Mouse (Mus musculus): ENCODE results near the gene Il15ra. TPM values are rescaled to one million over a fixed set of nuclear protein-coding genes. Genes with fewer than 3 reads are reported as not detected.
"Not testable (repeated sequence)": the region's sequence is repeated elsewhere in the genome, so short reads cannot be mapped to it uniquely, and the experiment has no call there.

Il15ra gene
- polyA plus RNA-seq, 1 experiment from 2014 or later = 0.80 TPM

- H3K36me3 ChIP-seq (ENCODE audit: control insufficient read depth, insufficient read depth) = no peaks in the 10 kb centered on the region
- 93% methylated on average over 2 of the region's 2 CpGs for WGBS
- no peak overlapping the region for H3K27ac ChIP-seq (ENCODE audit: low read length)
- H3K4me2 ChIP-seq (ENCODE audit: low read length) = no peak overlapping the region
- peaks cover 6% of the 10 kb centered on the region; the same call in 1 of the 2 replicates for H3K27me3 ChIP-seq (replicated peaks; ENCODE audit: control insufficient read depth, insufficient read depth, low read length)
- no peak for ATAC-seq
- H3K4me3 ChIP-seq (replicated peaks; ENCODE audit: low read length) = no peak overlapping the region
- H3K9me3 ChIP-seq (ENCODE audit: control insufficient read depth, low read length) = no peaks in the 10 kb centered on the region
- no peak overlapping the region for H3K9ac ChIP-seq (replicated peaks; ENCODE audit: low read depth, low read length)
- no peaks in the 10 kb centered on the region for H3K4me1 ChIP-seq (replicated peaks; ENCODE audit: control insufficient read depth, insufficient read depth, low read length)
Measured at GRCm38 (mm10) chr2:11699905-11700304, 5.2 kb upstream of the Il15ra start.

- WGBS = 3% methylated on average over 28 of the region's 28 CpGs
Measured at GRCm38 (mm10) chr2:11706030-11706745, 1.1 kb downstream of the Il15ra start.

GRCm38 (mm10) chr2:11706746-11707065 lies 1.6 kb downstream of the Il15ra start:
- peak overlapping the region; percentile 99 for H3K4me2 ChIP-seq (ENCODE audit: low read length)
- peaks cover 13% of the 10 kb centered on the region; the same call in 1 of the 2 replicates for H3K27me3 ChIP-seq (replicated peaks; ENCODE audit: control insufficient read depth, insufficient read depth, low read length)
- H3K4me1 ChIP-seq (replicated peaks; ENCODE audit: control insufficient read depth, insufficient read depth, low read length) = peaks cover 18% of the 10 kb centered on the region
- H3K36me3 ChIP-seq (ENCODE audit: control insufficient read depth, insufficient read depth) = no peaks in the 10 kb centered on the region
- H3K9ac ChIP-seq (replicated peaks; ENCODE audit: low read depth, low read length) = no peak overlapping the region
- ATAC-seq = no peak
- no peak overlapping the region for H3K27ac ChIP-seq (ENCODE audit: low read length)
- H3K9me3 ChIP-seq (ENCODE audit: control insufficient read depth, low read length) = no peaks in the 10 kb centered on the region
- 33% methylated on average over 6 of the region's 6 CpGs for WGBS
- H3K4me3 ChIP-seq (replicated peaks; ENCODE audit: low read length) = peak overlapping the region; percentile 62; the same call in 1 of the 2 replicates

More at GRCm38 (mm10) chr2:11706030-11706745, 1.1 kb downstream of the Il15ra start:
- H3K4me3 ChIP-seq (replicated peaks; ENCODE audit: low read length) = peak overlapping the region; percentile 62
- peak overlapping the region; percentile 99 for H3K4me2 ChIP-seq (ENCODE audit: low read length)
- no peaks in the 10 kb centered on the region for H3K9me3 ChIP-seq (ENCODE audit: control insufficient read depth, low read length)
- peak overlapping the region; percentile 61 for H3K9ac ChIP-seq (replicated peaks; ENCODE audit: low read depth, low read length)
- ATAC-seq = peak; percentile 59
- H3K4me1 ChIP-seq (replicated peaks; ENCODE audit: control insufficient read depth, insufficient read depth, low read length) = peaks cover 18% of the 10 kb centered on the region
- no peaks in the 10 kb centered on the region for H3K36me3 ChIP-seq (ENCODE audit: control insufficient read depth, insufficient read depth)
- H3K27ac ChIP-seq (ENCODE audit: low read length) = no peak overlapping the region
- H3K27me3 ChIP-seq (replicated peaks; ENCODE audit: control insufficient read depth, insufficient read depth, low read length) = peaks cover 13% of the 10 kb centered on the region; the same call in 1 of the 2 replicates

DNA sequence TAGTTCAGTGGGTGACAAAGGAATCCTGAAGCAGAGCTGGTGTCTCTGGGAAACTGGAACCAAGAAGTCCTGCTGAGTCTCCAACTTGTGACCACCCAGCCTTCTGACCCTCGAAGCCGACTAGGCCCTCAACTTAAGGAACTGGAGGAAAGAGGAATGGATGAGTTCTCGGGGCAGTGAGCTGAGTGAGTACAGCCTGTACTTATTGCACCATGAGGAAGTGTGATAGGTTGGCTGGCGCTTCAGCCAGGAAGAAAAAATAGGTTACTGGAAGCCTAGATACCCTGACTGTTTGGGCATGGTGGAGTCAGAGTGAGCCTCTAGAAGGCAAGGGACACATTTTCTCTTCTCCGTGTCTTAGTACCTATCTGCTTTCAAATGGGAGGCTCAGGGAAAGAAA lies 3.4 kb downstream of the Il15ra start:
- Histone ChIP-seq H3K4me2 (ENCODE audit: low read length) (no peak overlapping the region), H3K4me3 (replicated peaks; ENCODE audit: low read length) (no peak overlapping the region), H3K27ac (ENCODE audit: low read length) (no peak overlapping the region), H3K4me1 (replicated peaks; ENCODE audit: control insufficient read depth, insufficient read depth, low read length) (peaks cover 18% of the 10 kb centered on the region), H3K27me3 (replicated peaks; ENCODE audit: control insufficient read depth, insufficient read depth, low read length) (peaks cover 13% of the 10 kb centered on the region; the same call in 1 of the 2 replicates), H3K9ac (replicated peaks; ENCODE audit: low read depth, low read length) (no peak overlapping the region), H3K36me3 (ENCODE audit: control insufficient read depth, insufficient read depth) (no peaks in the 10 kb centered on the region), H3K9me3 (ENCODE audit: control insufficient read depth, low read length) (no peaks in the 10 kb centered on the region)
- 87% methylated on average over 5 of the region's 5 CpGs for WGBS
- no peak for ATAC-seq

DNA sequence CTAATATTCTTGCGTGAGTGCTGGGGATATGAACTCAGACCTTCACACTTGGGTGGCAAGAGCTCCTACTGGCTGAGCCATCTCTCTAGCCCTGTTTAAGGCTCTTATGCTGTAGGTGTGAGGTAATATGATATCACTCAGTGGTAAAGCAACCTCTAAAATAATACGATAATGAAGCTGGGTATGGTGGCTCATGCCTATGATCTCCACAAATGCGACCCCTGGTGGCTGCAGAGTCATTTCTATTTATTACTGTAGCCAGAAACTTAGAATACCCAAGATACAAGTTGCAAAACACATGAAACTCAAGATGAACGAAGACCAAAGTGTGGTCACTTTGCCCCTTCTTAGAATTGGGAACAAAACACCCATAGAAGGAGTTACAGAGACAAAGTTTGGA lies 5.0 kb downstream of the Il15ra start:
- WGBS = 57% methylated on average over 4 of the region's 4 CpGs
- H3K4me3 ChIP-seq (replicated peaks; ENCODE audit: low read length) = not testable (repeated sequence)
- peaks cover 19% of the 10 kb centered on the region for H3K4me1 ChIP-seq (replicated peaks; ENCODE audit: control insufficient read depth, insufficient read depth, low read length)

GRCm38 (mm10) chr2:11712483-11712990 lies 7.4 kb downstream of the Il15ra start:
- H3K4me2 ChIP-seq (ENCODE audit: low read length) = no peak overlapping the region
- 89% methylated on average over 6 of the region's 6 CpGs for WGBS
- no peak overlapping the region for H3K9ac ChIP-seq (replicated peaks; ENCODE audit: low read depth, low read length)
- peaks cover 3% of the 10 kb centered on the region; the same call in 1 of the 2 replicates for H3K27me3 ChIP-seq (replicated peaks; ENCODE audit: control insufficient read depth, insufficient read depth, low read length)
- H3K36me3 ChIP-seq (ENCODE audit: control insufficient read depth, insufficient read depth) = no peaks in the 10 kb centered on the region
- ATAC-seq = no peak
- no peak overlapping the region for H3K27ac ChIP-seq (ENCODE audit: low read length)
- 0 out of 2 replicates have a peak, but pooled peaks cover 2% of the 10 kb centered on the region for H3K4me1 ChIP-seq (replicated peaks; ENCODE audit: control insufficient read depth, insufficient read depth, low read length)
- no peaks in the 10 kb centered on the region for H3K9me3 ChIP-seq (ENCODE audit: control insufficient read depth, low read length)
- H3K4me3 ChIP-seq (replicated peaks; ENCODE audit: low read length) = no peak overlapping the region

More for the DNA sequence above, 5.0 kb downstream of the Il15ra start:
- not testable (repeated sequence) for ATAC-seq; H3K27me3 ChIP-seq (replicated peaks; ENCODE audit: control insufficient read depth, insufficient read depth, low read length); H3K9me3 ChIP-seq (ENCODE audit: control insufficient read depth, low read length); H3K9ac ChIP-seq (replicated peaks; ENCODE audit: low read depth, low read length); H3K36me3 ChIP-seq (ENCODE audit: control insufficient read depth, insufficient read depth); H3K27ac ChIP-seq (ENCODE audit: low read length); H3K4me2 ChIP-seq (ENCODE audit: low read length)

GRCm38 (mm10) chr2:11713021-11713420 lies 7.9 kb downstream of the Il15ra start:
- Histone ChIP-seq H3K4me1 (replicated peaks; ENCODE audit: control insufficient read depth, insufficient read depth, low read length) (0 out of 2 replicates have a peak, but pooled peaks cover 2% of the 10 kb centered on the region), H3K4me3 (replicated peaks; ENCODE audit: low read length) (no peak overlapping the region), H3K27ac (ENCODE audit: low read length) (no peak overlapping the region), H3K36me3 (ENCODE audit: control insufficient read depth, insufficient read depth) (no peaks in the 10 kb centered on the region), H3K9me3 (ENCODE audit: control insufficient read depth, low read length) (no peaks in the 10 kb centered on the region), H3K9ac (replicated peaks; ENCODE audit: low read depth, low read length) (no peak overlapping the region), H3K4me2 (ENCODE audit: low read length) (no peak overlapping the region), H3K27me3 (replicated peaks; ENCODE audit: control insufficient read depth, insufficient read depth, low read length) (peaks cover 3% of the 10 kb centered on the region; the same call in 1 of the 2 replicates)
- ATAC-seq = no peak
- 72% methylated on average over 3 of the region's 3 CpGs for WGBS

DNA sequence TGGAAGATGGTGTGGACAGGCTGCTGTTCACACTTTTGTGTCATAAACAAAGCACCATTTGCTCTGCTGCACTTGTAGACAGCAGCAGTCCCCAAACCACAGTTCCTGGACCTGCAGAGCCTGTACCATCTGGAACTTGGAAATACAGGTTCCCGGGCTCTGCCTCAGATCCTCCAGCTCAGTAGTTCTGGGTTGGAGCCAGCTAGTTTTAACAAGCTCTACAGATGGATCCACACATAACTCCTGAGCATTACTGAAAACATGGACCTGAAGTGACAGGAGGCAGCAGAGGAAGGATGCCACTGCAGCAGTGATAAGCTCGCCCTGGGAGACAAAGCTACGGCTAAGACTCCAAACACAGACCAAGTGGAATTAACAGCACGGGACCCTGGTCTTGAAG lies 9.4 kb downstream of the Il15ra start:
- ATAC-seq = peak; percentile 43
- Histone ChIP-seq H3K9me3 (ENCODE audit: control insufficient read depth, low read length) (no peaks in the 10 kb centered on the region), H3K27me3 (replicated peaks; ENCODE audit: control insufficient read depth, insufficient read depth, low read length) (no peaks in the 10 kb centered on the region), H3K27ac (ENCODE audit: low read length) (no peak overlapping the region), H3K4me1 (replicated peaks; ENCODE audit: control insufficient read depth, insufficient read depth, low read length) (0 out of 2 replicates have a peak, but pooled peaks cover 2% of the 10 kb centered on the region), H3K36me3 (ENCODE audit: control insufficient read depth, insufficient read depth) (no peaks in the 10 kb centered on the region), H3K4me3 (replicated peaks; ENCODE audit: low read length) (no peak overlapping the region), H3K9ac (replicated peaks; ENCODE audit: low read depth, low read length) (no peak overlapping the region), H3K4me2 (ENCODE audit: low read length) (no peak overlapping the region)
- 67% methylated on average over 4 of the region's 4 CpGs for WGBS

GRCm38 (mm10) chr2:11718573-11718972 lies 13.5 kb downstream of the Il15ra start:
- Histone ChIP-seq H3K27ac (ENCODE audit: low read length) (no peak overlapping the region), H3K4me3 (replicated peaks; ENCODE audit: low read length) (no peak overlapping the region), H3K9me3 (ENCODE audit: control insufficient read depth, low read length) (no peaks in the 10 kb centered on the region), H3K9ac (replicated peaks; ENCODE audit: low read depth, low read length) (no peak overlapping the region), H3K4me2 (ENCODE audit: low read length) (no peak overlapping the region), H3K27me3 (replicated peaks; ENCODE audit: control insufficient read depth, insufficient read depth, low read length) (no peaks in the 10 kb centered on the region), H3K36me3 (ENCODE audit: control insufficient read depth, insufficient read depth) (no peaks in the 10 kb centered on the region), H3K4me1 (replicated peaks; ENCODE audit: control insufficient read depth, insufficient read depth, low read length) (0 out of 2 replicates have a peak, but pooled peaks cover 2% of the 10 kb centered on the region)
- no peak for ATAC-seq
- 93% methylated on average over 2 of the region's 2 CpGs for WGBS
